Mouse (Mus musculus) cerebellum, postnatal 10 days (tissue): ENCODE results near the gene Sumo3.

Source experiments
- DNase-seq, 2 experiments: peaks; one replicate each; pipeline ENCODE4 v3.0.0; 2021; ENCODE audit warnings: mixed read lengths in 2 of 2

Gene Sumo3

GRCm38 (mm10) chr10:77589749-77590148 is 16.1 kb upstream of the Sumo3 start:
- DNase-seq, result peak; percentile 38 to 56

- peak; percentile 67 to 73 for DNase-seq
These were observed 15.1 kb upstream of the Sumo3 start for GRCm38 (mm10) chr10:77590812-77591211.

GRCm38 (mm10) chr10:77591546-77591945 is 14.4 kb upstream of the Sumo3 start:
- DNase-seq, result no peak

- no peak for DNase-seq
These were observed 9.8 kb upstream of the Sumo3 start for GRCm38 (mm10) chr10:77596060-77596459.

- no peak for DNase-seq
These were observed 2.9 kb upstream of the Sumo3 start for GRCm38 (mm10) chr10:77603021-77603420.

- DNase-seq, result peak in 1 of 2 experiments; percentile 55
These were observed 1.8 kb upstream of the Sumo3 start for GRCm38 (mm10) chr10:77604111-77604510.

GRCm38 (mm10) chr10:77604958-77605357 is 939 bp upstream of the Sumo3 start:
- peak in 1 of 2 experiments; percentile 35 for DNase-seq

- peak; percentile 59 to 73 for DNase-seq
These were observed 529 bp upstream of the Sumo3 start for GRCm38 (mm10) chr10:77605368-77605767.

- no peak for DNase-seq
These were observed 958 bp downstream of the Sumo3 start for GRCm38 (mm10) chr10:77606855-77607254.

GRCm38 (mm10) chr10:77607441-77607840 is 1.5 kb downstream of the Sumo3 start:
- DNase-seq, result no peak

GRCm38 (mm10) chr10:77608589-77608988 is 2.7 kb downstream of the Sumo3 start:
- no peak for DNase-seq

GRCm38 (mm10) chr10:77610221-77610961 is 4.5 kb downstream of the Sumo3 start:
- DNase-seq, result peak; percentile 85 to 86

- no peak for DNase-seq
These were observed 7.5 kb downstream of the Sumo3 start for GRCm38 (mm10) chr10:77613409-77613808.

- DNase-seq, result no peak
These were observed 9.8 kb downstream of the Sumo3 start for GRCm38 (mm10) chr10:77615647-77616046.

GRCm38 (mm10) chr10:77616166-77616565 is 10.3 kb downstream of the Sumo3 start:
- no peak for DNase-seq

GRCm38 (mm10) chr10:77616926-77617325 is 11.0 kb downstream of the Sumo3 start:
- DNase-seq, result no peak

GRCm38 (mm10) chr10:77621546-77621945 is 15.6 kb downstream of the Sumo3 start:
- DNase-seq, result no peak

- peak; percentile 97 for DNase-seq
These were observed 16.4 kb downstream of the Sumo3 start, which contains the start of gene Ube2g2 for GRCm38 (mm10) chr10:77622055-77622988. Gene Ube2g2, plus strand, starts transcription at chr10:77622275.

GRCm38 (mm10) chr10:77623069-77623492 is 17.2 kb downstream of the Sumo3 start:
- peak; percentile 86 to 88 for DNase-seq

GRCm38 (mm10) chr10:77623639-77624400 is 17.9 kb downstream of the Sumo3 start:
- peak; percentile 47 to 59 for DNase-seq

- no peak for DNase-seq
These were observed 18.7 kb downstream of the Sumo3 start for GRCm38 (mm10) chr10:77624570-77624995.

- no peak for DNase-seq
These were observed 20.1 kb downstream of the Sumo3 start for GRCm38 (mm10) chr10:77626036-77626435.

GRCm38 (mm10) chr10:77626591-77626990 is 20.7 kb downstream of the Sumo3 start:
- DNase-seq, result peak; percentile 44 to 47
